Mouse (Mus musculus) lung, postnatal 10 days (tissue): ENCODE results near the gene Nol12.
A peak's percentile ranks its signal among the peaks of the same experiment; 100 is the strongest.

Experiments used
- DNase-seq: peaks from one replicate; pipeline ENCODE4 v3.0.0; 2021

Nol12 gene

GRCm38 (mm10) chr15:78957021-78957420 lies 22.3 kb downstream of the Nol12 start:
- DNase-seq, result no peak

- DNase-seq, result no peak
These were observed 24.8 kb downstream of the Nol12 start for GRCm38 (mm10) chr15:78959537-78959936.

GRCm38 (mm10) chr15:78960088-78960487 lies 25.4 kb downstream of the Nol12 start:
- peak; percentile 44 for DNase-seq

- DNase-seq, result peak; percentile 91
These were observed 28.2 kb downstream of the Nol12 start for GRCm38 (mm10) chr15:78962885-78963284.

GRCm38 (mm10) chr15:78971626-78972025 lies 36.9 kb downstream of the Nol12 start:
- no peak for DNase-seq

GRCm38 (mm10) chr15:78973950-78974349 lies 39.2 kb downstream of the Nol12 start:
- no peak for DNase-seq

GRCm38 (mm10) chr15:78977676-78978159 lies 43.0 kb downstream of the Nol12 start:
- peak; percentile 41 for DNase-seq

- DNase-seq, result peak; percentile 92
These were observed 44.1 kb downstream of the Nol12 start for GRCm38 (mm10) chr15:78978875-78979274.

- no peak for DNase-seq
These were observed 45.4 kb downstream of the Nol12 start for GRCm38 (mm10) chr15:78980084-78980483.

GRCm38 (mm10) chr15:78982658-78983435 lies 48.1 kb downstream of the Nol12 start:
- DNase-seq, result peak; percentile 93

GRCm38 (mm10) chr15:78983436-78984285 lies 48.9 kb downstream of the Nol12 start:
- peak; percentile 75 for DNase-seq

GRCm38 (mm10) chr15:78984286-78984778 lies 49.6 kb downstream of the Nol12 start:
- DNase-seq, result no peak

- DNase-seq, result no peak
These were observed 51.9 kb downstream of the Nol12 start for GRCm38 (mm10) chr15:78986536-78987220.

- DNase-seq, result peak; percentile 58
These were observed 53.8 kb downstream of the Nol12 start for GRCm38 (mm10) chr15:78988499-78988971.

- DNase-seq, result no peak
These were observed 54.7 kb downstream of the Nol12 start for GRCm38 (mm10) chr15:78989152-78990092.

GRCm38 (mm10) chr15:78990093-78990463 lies 55.3 kb downstream of the Nol12 start:
- no peak for DNase-seq

GRCm38 (mm10) chr15:78990970-78991525 lies 56.3 kb downstream of the Nol12 start:
- no peak for DNase-seq

- no peak for DNase-seq
These were observed 57.5 kb downstream of the Nol12 start for GRCm38 (mm10) chr15:78992235-78992634.

- DNase-seq, result no peak
These were observed 58.2 kb downstream of the Nol12 start for GRCm38 (mm10) chr15:78992925-78993324.
